Mouse (Mus musculus): ENCODE measurements around the gene Rfc4. TPM values are rescaled to one million over a fixed set of nuclear protein-coding genes. Genes with fewer than 3 reads are reported as not detected.

The Rfc4 gene
- total RNA-seq (2015; ENCODE audit: low replicate concordance) (98.4 and 133 TPM in 2 replicates), total RNA-seq (2017; ENCODE audit: low replicate concordance) (32.8 and 50.6 TPM in 2 replicates)

- peak; percentile 99 for ATAC-seq (replicated peaks; ENCODE audit: low FRiP score, poor library complexity, severe bottlenecking)
These were observed at the start of gene Rfc4 for GRCm38 (mm10) chr16:23127673-23128375. Rfc4 (minus strand) TSS chr16:23127737.

GRCm38 (mm10) chr16:23175956-23176355, 48.4 kb upstream of the Rfc4 start:
- no peak for ATAC-seq (replicated peaks; ENCODE audit: low FRiP score, poor library complexity, severe bottlenecking)

GRCm38 (mm10) chr16:23174855-23175254, 47.3 kb upstream of the Rfc4 start:
- ATAC-seq (replicated peaks; ENCODE audit: low FRiP score, poor library complexity, severe bottlenecking), result no peak

GRCm38 (mm10) chr16:23173904-23174303, 46.4 kb upstream of the Rfc4 start:
- no peak for ATAC-seq (replicated peaks; ENCODE audit: low FRiP score, poor library complexity, severe bottlenecking)

GRCm38 (mm10) chr16:23170813-23171212, 43.3 kb upstream of the Rfc4 start:
- no peak for ATAC-seq (replicated peaks; ENCODE audit: low FRiP score, poor library complexity, severe bottlenecking)

GRCm38 (mm10) chr16:23167079-23167478, 39.5 kb upstream of the Rfc4 start:
- no peak for ATAC-seq (replicated peaks; ENCODE audit: low FRiP score, poor library complexity, severe bottlenecking)

- no peak for ATAC-seq (replicated peaks; ENCODE audit: low FRiP score, poor library complexity, severe bottlenecking)
These were observed 39.1 kb upstream of the Rfc4 start for GRCm38 (mm10) chr16:23166646-23167045.

- ATAC-seq (replicated peaks; ENCODE audit: low FRiP score, poor library complexity, severe bottlenecking), result no peak
These were observed 37.9 kb upstream of the Rfc4 start for GRCm38 (mm10) chr16:23165441-23165840.

GRCm38 (mm10) chr16:23164443-23164842, 36.9 kb upstream of the Rfc4 start:
- ATAC-seq (replicated peaks; ENCODE audit: low FRiP score, poor library complexity, severe bottlenecking), result no peak

GRCm38 (mm10) chr16:23162116-23162515, 34.6 kb upstream of the Rfc4 start:
- no peak for ATAC-seq (replicated peaks; ENCODE audit: low FRiP score, poor library complexity, severe bottlenecking)

- ATAC-seq (replicated peaks; ENCODE audit: low FRiP score, poor library complexity, severe bottlenecking), result no peak
These were observed 32.2 kb upstream of the Rfc4 start for GRCm38 (mm10) chr16:23159749-23160148.

GRCm38 (mm10) chr16:23158957-23159356, 31.4 kb upstream of the Rfc4 start:
- ATAC-seq (replicated peaks; ENCODE audit: low FRiP score, poor library complexity, severe bottlenecking), result no peak

- ATAC-seq (replicated peaks; ENCODE audit: low FRiP score, poor library complexity, severe bottlenecking), result no peak
These were observed 30.8 kb upstream of the Rfc4 start for GRCm38 (mm10) chr16:23158292-23158691.

- no peak for ATAC-seq (replicated peaks; ENCODE audit: low FRiP score, poor library complexity, severe bottlenecking)
These were observed 29.5 kb upstream of the Rfc4 start for GRCm38 (mm10) chr16:23157013-23157412.

- ATAC-seq (replicated peaks; ENCODE audit: low FRiP score, poor library complexity, severe bottlenecking), result no peak
These were observed 26.7 kb upstream of the Rfc4 start for GRCm38 (mm10) chr16:23154261-23154660.

- no peak for ATAC-seq (replicated peaks; ENCODE audit: low FRiP score, poor library complexity, severe bottlenecking)
These were observed 23.9 kb upstream of the Rfc4 start for GRCm38 (mm10) chr16:23151423-23151822.

- no peak for ATAC-seq (replicated peaks; ENCODE audit: low FRiP score, poor library complexity, severe bottlenecking)
These were observed 21.9 kb upstream of the Rfc4 start for GRCm38 (mm10) chr16:23149396-23149795.

GRCm38 (mm10) chr16:23148936-23149335, 21.4 kb upstream of the Rfc4 start:
- no peak for ATAC-seq (replicated peaks; ENCODE audit: low FRiP score, poor library complexity, severe bottlenecking)

- no peak for ATAC-seq (replicated peaks; ENCODE audit: low FRiP score, poor library complexity, severe bottlenecking)
These were observed 18.7 kb upstream of the Rfc4 start, which contains the start of gene Adipoq for GRCm38 (mm10) chr16:23146280-23146679. Adipoq (plus strand) TSS chr16:23146536.

- no peak for ATAC-seq (replicated peaks; ENCODE audit: low FRiP score, poor library complexity, severe bottlenecking)
These were observed 17.7 kb upstream of the Rfc4 start for GRCm38 (mm10) chr16:23145211-23145610.

GRCm38 (mm10) chr16:23144326-23144725, 16.8 kb upstream of the Rfc4 start:
- ATAC-seq (replicated peaks; ENCODE audit: low FRiP score, poor library complexity, severe bottlenecking), result no peak

GRCm38 (mm10) chr16:23140911-23141310, 13.4 kb upstream of the Rfc4 start:
- ATAC-seq (replicated peaks; ENCODE audit: low FRiP score, poor library complexity, severe bottlenecking), result no peak

All from erythroid progenitor cell, adult 5-6 weeks (primary cell).